Mouse (Mus musculus) embryo, embryonic 9.5 days (tissue): ENCODE results near the gene Rab11fip3.
"Not testable (repeated sequence)": the region's sequence is repeated elsewhere in the genome, so short reads cannot be mapped to it uniquely, and the experiment has no call there.

Experiments
- DNase-seq: peaks from one replicate; pipeline ENCODE4 v3.0.0-alpha.2; 2017; ENCODE audit errors: extremely low spot score

Rab11fip3 gene

GRCm38 (mm10) chr17:26040711-26041110, 28.6 kb downstream of the Rab11fip3 start:
- not testable (repeated sequence) for DNase-seq

- DNase-seq: no peak
These were observed 37.3 kb downstream of the Rab11fip3 start for GRCm38 (mm10) chr17:26032037-26032436.

- DNase-seq: no peak
These were observed 37.8 kb downstream of the Rab11fip3 start for GRCm38 (mm10) chr17:26031583-26031982.

GRCm38 (mm10) chr17:26028261-26028660, 41.1 kb downstream of the Rab11fip3 start:
- no peak for DNase-seq

- DNase-seq: no peak
These were observed 44.7 kb downstream of the Rab11fip3 start for GRCm38 (mm10) chr17:26024674-26025073.

GRCm38 (mm10) chr17:26023966-26024365, 45.4 kb downstream of the Rab11fip3 start:
- no peak for DNase-seq

GRCm38 (mm10) chr17:26023181-26023580, 46.2 kb downstream of the Rab11fip3 start:
- DNase-seq: no peak

- DNase-seq: no peak
These were observed 47.5 kb downstream of the Rab11fip3 start for GRCm38 (mm10) chr17:26021728-26022341.

GRCm38 (mm10) chr17:26020848-26021347, 48.5 kb downstream of the Rab11fip3 start:
- DNase-seq: no peak

- DNase-seq: no peak
These were observed 51.0 kb downstream of the Rab11fip3 start for GRCm38 (mm10) chr17:26018388-26018787.

- DNase-seq: no peak
These were observed 51.4 kb downstream of the Rab11fip3 start for GRCm38 (mm10) chr17:26017949-26018348.

- DNase-seq: no peak
These were observed 52.3 kb downstream of the Rab11fip3 start for GRCm38 (mm10) chr17:26017021-26017420.

- DNase-seq: no peak
These were observed 55.6 kb downstream of the Rab11fip3 start for GRCm38 (mm10) chr17:26013711-26014110.

- DNase-seq: peak; percentile 72
These were observed 57.4 kb downstream of the Rab11fip3 start for GRCm38 (mm10) chr17:26011841-26012460.

- DNase-seq: peak; percentile 84
These were observed 59.8 kb downstream of the Rab11fip3 start for GRCm38 (mm10) chr17:26009540-26009939.

GRCm38 (mm10) chr17:26008787-26009186, 60.6 kb downstream of the Rab11fip3 start:
- DNase-seq: no peak

- DNase-seq: no peak
These were observed 61.0 kb downstream of the Rab11fip3 start for GRCm38 (mm10) chr17:26008331-26008730.

- no peak for DNase-seq
These were observed 61.7 kb downstream of the Rab11fip3 start for GRCm38 (mm10) chr17:26007646-26008045.

- no peak for DNase-seq
These were observed 63.5 kb downstream of the Rab11fip3 start for GRCm38 (mm10) chr17:26005731-26006450.

- no peak for DNase-seq
These were observed 64.6 kb downstream of the Rab11fip3 start for GRCm38 (mm10) chr17:26004711-26005110.

GRCm38 (mm10) chr17:26003864-26004263, 65.5 kb downstream of the Rab11fip3 start:
- no peak for DNase-seq

- no peak for DNase-seq
These were observed 70.9 kb downstream of the Rab11fip3 start for GRCm38 (mm10) chr17:25998425-25998824.

- DNase-seq: no peak
These were observed 75.9 kb downstream of the Rab11fip3 start for GRCm38 (mm10) chr17:25993489-25993888.
